In genomic region chr2:35490458-35491111, GRCm38 (mm10) we compare ENCODE assay signal across 7 mouse cellular contexts. TPM values are rescaled to one million over a fixed set of nuclear protein-coding genes. Genes with fewer than 3 reads are reported as not detected.
DNase-seq lines count a peak whose midpoint lies in the region; ATAC-seq and TF ChIP-seq lines count a peak whose summit lies in the region.

No protein-coding gene starts in this region.

- ATAC-seq in lung, embryonic 14.5 days (ENCODE audit: insufficient read depth) = no peak; the same call in 1 of the 2 replicates
- ATAC-seq in embryonic facial prominence, embryonic 13.5 days (ENCODE audit: insufficient number of reproducible peaks, insufficient read depth, low FRiP score, low TSS enrichment, low read depth) = no peak; the same call in 1 of the 2 replicates
- peak; percentile 66; the same call in 1 of the 2 replicates for ATAC-seq in intestine, embryonic 15.5 days
- peak; percentile 72; the same call in 1 of the 2 replicates for ATAC-seq in stomach, embryonic 16.5 days (ENCODE audit: insufficient read depth, low FRiP score)

- no peak overlapping the region for H3K4me3 ChIP-seq in lung, embryonic 14.5 days (ENCODE audit: low read depth, low read length)
- H3K4me3 ChIP-seq in embryonic facial prominence, embryonic 13.5 days = no peak overlapping the region
- H3K4me3 ChIP-seq in intestine, embryonic 15.5 days (replicated peaks) = no peak overlapping the region
- H3K4me3 ChIP-seq in stomach, embryonic 16.5 days (replicated peaks; ENCODE audit: low read length) = no peak overlapping the region

- no peak for DNase-seq in lung, embryonic 14.5 days
- DNase-seq in lung, postnatal 36 days = no peak
- no peak for DNase-seq in gastrocnemius, postnatal 10 days
- no peak for DNase-seq in layer of hippocampus, adult 9-11 months

- no peaks in the 10 kb centered on the region for H3K27me3 ChIP-seq in lung, embryonic 14.5 days (ENCODE audit: insufficient read depth, low read length)
- no peaks in the 10 kb centered on the region for H3K27me3 ChIP-seq in embryonic facial prominence, embryonic 13.5 days
- no peaks in the 10 kb centered on the region for H3K27me3 ChIP-seq in intestine, embryonic 15.5 days (replicated peaks)
- H3K27me3 ChIP-seq in stomach, embryonic 16.5 days (ENCODE audit: control insufficient read depth, insufficient read depth, low read length) = no peaks in the 10 kb centered on the region

- H3K4me2 ChIP-seq in lung, embryonic 14.5 days = peak overlapping the region; percentile 31
- peak overlapping the region; percentile 31 for H3K4me2 ChIP-seq in embryonic facial prominence, embryonic 13.5 days
- H3K4me2 ChIP-seq in intestine, embryonic 15.5 days (replicated peaks) = peak overlapping the region; percentile 41
- H3K4me2 ChIP-seq in stomach, embryonic 16.5 days (ENCODE audit: low read depth, low read length) = peak overlapping the region; percentile 34; the same call in 1 of the 2 replicates

- TF ChIP-seq CTCF in lung, embryonic 14.5 days (IDR thresholded peaks at IDR 0.05; ENCODE audit: low read depth) = no peak

- H3K9me3 ChIP-seq in lung, embryonic 14.5 days (ENCODE audit: low read depth, low read length) = no peaks in the 10 kb centered on the region
- no peaks in the 10 kb centered on the region for H3K9me3 ChIP-seq in embryonic facial prominence, embryonic 13.5 days
- H3K9me3 ChIP-seq in intestine, embryonic 15.5 days = no peaks in the 10 kb centered on the region
- H3K9me3 ChIP-seq in stomach, embryonic 16.5 days (replicated peaks; ENCODE audit: control insufficient read depth, low read length) = no peaks in the 10 kb centered on the region; the same call in 1 of the 2 replicates

- H3K36me3 ChIP-seq in lung, embryonic 14.5 days (ENCODE audit: insufficient read depth) = no peaks in the 10 kb centered on the region
- no peaks in the 10 kb centered on the region for H3K36me3 ChIP-seq in embryonic facial prominence, embryonic 13.5 days
- H3K36me3 ChIP-seq in intestine, embryonic 15.5 days = no peaks in the 10 kb centered on the region
- no peaks in the 10 kb centered on the region for H3K36me3 ChIP-seq in stomach, embryonic 16.5 days (ENCODE audit: control insufficient read depth, insufficient read depth, low read length)

- H3K9ac ChIP-seq in lung, embryonic 14.5 days = no peak overlapping the region
- H3K9ac ChIP-seq in embryonic facial prominence, embryonic 13.5 days = 0 out of 2 replicates have a peak overlapping the region, but pooled peaks have one; percentile 8
- no peak overlapping the region for H3K9ac ChIP-seq in intestine, embryonic 15.5 days
- H3K9ac ChIP-seq in stomach, embryonic 16.5 days (ENCODE audit: low read length) = peak overlapping the region; percentile 34; the same call in 1 of the 2 replicates

- no peak overlapping the region for H3K27ac ChIP-seq in lung, embryonic 14.5 days (ENCODE audit: low read depth)
- H3K27ac ChIP-seq in embryonic facial prominence, embryonic 13.5 days = peak overlapping the region; percentile 56; the same call in 1 of the 2 replicates
- H3K27ac ChIP-seq in intestine, embryonic 15.5 days = no peak overlapping the region
- peak overlapping the region; percentile 78 for H3K27ac ChIP-seq in stomach, embryonic 16.5 days (ENCODE audit: low read length)

- H3K4me1 ChIP-seq in lung, embryonic 14.5 days (ENCODE audit: insufficient read depth) = peaks cover 7% of the 10 kb centered on the region; the same call in 1 of the 2 replicates
- peaks cover 17% of the 10 kb centered on the region for H3K4me1 ChIP-seq in embryonic facial prominence, embryonic 13.5 days
- peaks cover 8% of the 10 kb centered on the region for H3K4me1 ChIP-seq in intestine, embryonic 15.5 days (replicated peaks)
- H3K4me1 ChIP-seq in stomach, embryonic 16.5 days (ENCODE audit: control insufficient read depth, insufficient read depth, low read length) = peaks cover 9% of the 10 kb centered on the region

- WGBS in lung, embryonic 14.5 days = 26% methylated on average over 17 of the region's 17 CpGs
- WGBS in embryonic facial prominence, embryonic 13.5 days = 30% methylated on average over 17 of the region's 17 CpGs
- WGBS in intestine, embryonic 15.5 days = 27% methylated on average over 17 of the region's 17 CpGs
- WGBS in stomach, embryonic 16.5 days = 23% methylated on average over 17 of the region's 17 CpGs

RNA-seq across cellular contexts. Expression of gene Ggta1, which starts 27.6 kb away (rescaled TPM):
- 16.4 and 16.9 TPM in 2 replicates for polyA plus RNA-seq in lung, embryonic 14.5 days (2014; fragmentation: Nextera tagmentation; extraction: Ambion mirVana)
- 16.7 and 18.8 TPM in 2 replicates for polyA plus RNA-seq in embryonic facial prominence, embryonic 13.5 days (2015; fragmentation: Nextera tagmentation; extraction: Ambion mirVana)
- polyA plus RNA-seq in intestine, embryonic 15.5 days (2015; fragmentation: Nextera tagmentation; extraction: Ambion mirVana) = 18.0 and 18.5 TPM in 2 replicates
- polyA plus RNA-seq in stomach, embryonic 16.5 days (2015; fragmentation: Nextera tagmentation; extraction: Ambion mirVana) = 28.1 and 28.9 TPM in 2 replicates
- total RNA-seq in gastrocnemius, postnatal 10 days (2021) = 10 to 100 TPM; 13.2 to 17.0 TPM

Comparison
In these comparisons a context has a peak if more than half of its experiments do, and no peak if none do; other contexts are left out.
1. ATAC-seq: peak in intestine, embryonic 15.5 days (single experiment) and stomach, embryonic 16.5 days (single experiment); none in lung, embryonic 14.5 days (single experiment) and embryonic facial prominence, embryonic 13.5 days (single experiment).
2. H3K27ac ChIP-seq: peak in embryonic facial prominence, embryonic 13.5 days (single experiment) and stomach, embryonic 16.5 days (single experiment); none in lung, embryonic 14.5 days (single experiment) and intestine, embryonic 15.5 days (single experiment).
3. H3K9ac ChIP-seq: peak in embryonic facial prominence, embryonic 13.5 days (single experiment) and stomach, embryonic 16.5 days (single experiment); none in lung, embryonic 14.5 days (single experiment) and intestine, embryonic 15.5 days (single experiment).
4. Peak in every context shown above with its lines, with median percentiles within 50 percentile points of each other: H3K4me2 ChIP-seq.